Mouse (Mus musculus) ES-Bruce4 (cell line): ENCODE measurements around the gene Ptpn21.

Experiments used
- CTCF ChIP-seq: IDR thresholded peaks from one replicate; pipeline ENCODE4 v1.8.1; 2011; ENCODE audit warnings: low read depth, low read length
- EP300 ChIP-seq: IDR thresholded peaks from 2 replicates; pipeline ENCODE4 v1.6.1; 2011; ENCODE audit warnings: low read depth, low read length; ENCODE audit not compliant: insufficient read depth
- POLR2A ChIP-seq: IDR thresholded peaks from one replicate; pipeline ENCODE4 v1.8.1; 2011; ENCODE audit warnings: low read length; ENCODE audit not compliant: insufficient read depth

DNA sequence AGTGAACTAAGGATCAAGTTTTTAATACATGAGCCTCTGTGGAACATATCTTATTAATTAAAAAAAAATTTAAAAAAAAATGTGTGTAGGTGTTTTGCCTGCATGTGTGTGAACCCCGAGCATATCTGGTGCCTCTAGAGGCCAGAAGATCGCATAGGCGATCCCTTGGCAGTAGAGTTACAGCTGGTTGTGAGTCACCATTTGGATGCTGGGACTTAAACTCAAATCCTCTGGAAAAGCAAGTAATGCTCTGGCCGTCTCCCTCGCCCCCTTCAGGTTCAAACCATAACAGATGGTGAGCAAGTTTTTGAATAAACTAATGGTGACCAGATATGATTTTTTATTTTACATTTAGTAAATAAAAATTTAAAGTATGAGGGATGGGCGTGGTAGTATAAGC lies 20.4 kb upstream of the Ptpn21 start:
- TF ChIP-seq POLR2A (no peak), EP300 (no peak), CTCF (no peak)
